Mouse (Mus musculus) kidney, postnatal 0 days (tissue): ENCODE measurements around the gene Maml3. TPM values are rescaled to one million over a fixed set of nuclear protein-coding genes. Genes with fewer than 3 reads are reported as not detected.
A peak's percentile ranks its signal among the peaks of the same experiment; 100 is the strongest.

ENCODE experiments used
- ATAC-seq: fragments of 200-750 bp; cut with Nextera tagmentation; replicated peaks from 2 replicates; pipeline ENCODE4 v1.8.0; 2017; ENCODE audit warnings: low read depth, moderate number of reproducible peaks, moderate TSS enrichment, moderate library complexity; ENCODE audit not compliant: low FRiP score
- DNase-seq: peaks from one replicate; pipeline ENCODE4 v3.0.0-alpha.2; 2016; ENCODE audit warnings: low spot score
- H3K27ac ChIP-seq: fragments of 300-500 bp; sonication (generic); 2 replicates; pipeline ENCODE4 v1.5.1; 2014; ENCODE audit warnings: mild to moderate bottlenecking
- H3K27me3 ChIP-seq: fragments of 300-500 bp; sonication (generic); 2 replicates; pipeline ENCODE4 v1.6.1; 2014; ENCODE audit warnings: low read length, mixed read lengths; ENCODE audit not compliant: insufficient read depth
- H3K36me3 ChIP-seq: fragments of 300-500 bp; sonication (generic); 2 replicates; pipeline ENCODE4 v1.6.1; 2014; ENCODE audit warnings: low read length, mixed read lengths; ENCODE audit not compliant: insufficient read depth
- H3K4me1 ChIP-seq: fragments of 300-500 bp; sonication (generic); replicated peaks from 2 replicates; pipeline ENCODE4 v1.6.1; 2014; ENCODE audit warnings: antibody characterized with exemption, low read length, mixed read lengths; ENCODE audit not compliant: insufficient read depth
- H3K4me2 ChIP-seq: fragments of 300-500 bp; sonication (generic); 2 replicates; pipeline ENCODE4 v1.6.1; 2014; ENCODE audit warnings: mild to moderate bottlenecking, low read length, moderate library complexity, mixed read lengths
- H3K4me3 ChIP-seq: fragments of 300-500 bp; sonication (generic); replicated peaks from 2 replicates; pipeline ENCODE4 v1.5.1; 2014; ENCODE audit warnings: low read depth, low read length
- H3K9ac ChIP-seq: fragments of 300-500 bp; sonication (generic); 2 replicates; pipeline ENCODE4 v1.6.1; 2014; ENCODE audit warnings: low read depth, low read length
- H3K9me3 ChIP-seq: fragments of 300-500 bp; sonication (generic); replicated peaks from 2 replicates; pipeline ENCODE4 v1.6.1; 2016; ENCODE audit warnings: low read length, inconsistent platforms, mixed read lengths
- CTCF ChIP-seq: IDR thresholded peaks from 2 replicates; pipeline ENCODE4 v1.5.1; 2016; ENCODE audit warnings: antibody characterized with exemption, low read depth, mild to moderate bottlenecking, moderate library complexity
- WGBS: fragments of 180-500 bp; shearing (Covaris S2); extraction: QIAGEN DNeasy Blood & Tissue Kit; methylation state at CpG from one replicate; pipeline ENCODE4 v1.1.7; 2014; 5-methylcytosine and 5-hydroxymethylcytosine counted together
- polyA plus RNA-seq: library from polyadenylated mRNA; unstranded; fragments of >200 nt; fragmentation: Nextera tagmentation; extraction: Ambion mirVana; gene quantifications from 2 replicates; pipeline ENCODE4 v1.2.1, GENCODE M21; 2015

Maml3 gene
- polyA plus RNA-seq, 1 experiment from 2014 or later = 5.4 TPM

DNA sequence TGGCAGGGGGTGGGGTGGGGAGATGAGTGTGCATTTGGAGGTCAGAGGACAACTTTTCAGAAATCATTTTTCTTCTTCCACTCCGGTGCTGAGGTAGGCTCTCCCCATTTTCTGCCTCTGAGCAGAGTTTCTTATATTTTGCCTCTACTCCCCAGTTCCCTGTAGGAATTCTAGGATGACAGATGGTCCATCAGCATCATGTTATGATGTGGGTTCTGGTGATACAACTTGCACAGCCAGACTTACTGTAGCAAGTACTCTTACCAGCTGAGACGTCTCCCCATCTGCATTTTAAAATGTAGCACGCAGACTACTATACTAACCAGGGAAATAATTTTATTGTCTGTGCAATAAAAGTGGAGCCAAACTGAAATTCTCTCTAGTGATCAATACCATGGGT lies 20.5 kb upstream of the Maml3 start:
- Histone ChIP-seq H3K9ac (no peak overlapping the region), H3K4me2 (no peak overlapping the region), H3K4me3 (no peak overlapping the region), H3K27ac (no peak overlapping the region), H3K4me1 (no peaks in the 10 kb centered on the region), H3K36me3 (no peaks in the 10 kb centered on the region), H3K27me3 (no peaks in the 10 kb centered on the region), H3K9me3 (no peaks in the 10 kb centered on the region)
- 86% methylated on average over 3 of the region's 3 CpGs for WGBS
- no peak for DNase-seq
- no peak for ATAC-seq
- no peak for TF ChIP-seq CTCF

- 65% methylated on average over 4 of the region's 4 CpGs for WGBS
- no peak overlapping the region for H3K4me3 ChIP-seq
- H3K36me3 ChIP-seq = no peaks in the 10 kb centered on the region
Measured at GRCm38 (mm10) chr3:52120858-52121257, 16.0 kb upstream of the Maml3 start.

GRCm38 (mm10) chr3:52119216-52119615 lies 14.3 kb upstream of the Maml3 start:
- WGBS = 62% methylated on average over 7 of the region's 7 CpGs
- DNase-seq = no peak
- H3K4me1 ChIP-seq = no peaks in the 10 kb centered on the region
- H3K27me3 ChIP-seq = no peaks in the 10 kb centered on the region
- no peak overlapping the region for H3K27ac ChIP-seq
- H3K36me3 ChIP-seq = no peaks in the 10 kb centered on the region
- no peak overlapping the region for H3K4me3 ChIP-seq
- H3K4me2 ChIP-seq = no peak overlapping the region
- ATAC-seq = no peak; the same call in 1 of the 2 replicates
- no peak for TF ChIP-seq CTCF
- H3K9ac ChIP-seq = no peak overlapping the region
- no peaks in the 10 kb centered on the region for H3K9me3 ChIP-seq

More at GRCm38 (mm10) chr3:52120858-52121257, 16.0 kb upstream of the Maml3 start:
- H3K9ac ChIP-seq = no peak overlapping the region
- no peaks in the 10 kb centered on the region for H3K4me1 ChIP-seq
- TF ChIP-seq CTCF = no peak
- no peaks in the 10 kb centered on the region for H3K9me3 ChIP-seq
- no peaks in the 10 kb centered on the region for H3K27me3 ChIP-seq
- ATAC-seq (no peak), DNase-seq (no peak)
- H3K4me2 ChIP-seq = no peak overlapping the region
- no peak overlapping the region for H3K27ac ChIP-seq

- DNase-seq (no peak), ATAC-seq (no peak)
- no peak overlapping the region for H3K9ac ChIP-seq
- H3K9me3 ChIP-seq = no peaks in the 10 kb centered on the region
- no peak overlapping the region for H3K27ac ChIP-seq
- no peaks in the 10 kb centered on the region for H3K4me1 ChIP-seq
- no peak overlapping the region for H3K4me3 ChIP-seq
- no peaks in the 10 kb centered on the region for H3K36me3 ChIP-seq
- H3K27me3 ChIP-seq = no peaks in the 10 kb centered on the region
- TF ChIP-seq CTCF = no peak
- H3K4me2 ChIP-seq = no peak overlapping the region
- 59% methylated on average over 9 of the region's 9 CpGs for WGBS
Measured at GRCm38 (mm10) chr3:52115421-52115820, 10.5 kb upstream of the Maml3 start.

DNA sequence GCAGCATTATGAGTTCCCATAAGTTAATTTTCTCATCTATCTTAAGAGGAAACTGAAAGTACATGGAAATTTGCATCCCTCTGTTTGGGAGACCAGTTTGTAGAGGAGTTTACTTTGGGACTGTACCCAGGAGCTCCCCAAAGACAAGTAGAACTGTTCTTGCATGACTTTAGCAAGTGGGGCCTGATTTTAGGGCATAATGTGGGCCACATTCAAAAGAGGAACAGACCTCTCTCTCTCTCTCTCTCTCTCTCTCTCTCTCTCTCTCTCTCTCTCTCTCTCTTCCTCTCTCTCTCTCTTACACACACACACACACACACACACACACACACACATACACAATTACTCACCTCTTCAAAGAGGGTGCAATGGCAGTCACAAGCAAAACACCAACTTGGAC lies 3.2 kb upstream of the Maml3 start:
- no peaks in the 10 kb centered on the region for H3K27me3 ChIP-seq
- H3K9ac ChIP-seq = no peak overlapping the region
- no peaks in the 10 kb centered on the region for H3K9me3 ChIP-seq
- ATAC-seq (no peak), DNase-seq (no peak)
- no peak overlapping the region for H3K4me2 ChIP-seq
- no peak overlapping the region for H3K27ac ChIP-seq
- H3K4me1 ChIP-seq = no peaks in the 10 kb centered on the region
- H3K4me3 ChIP-seq = no peak overlapping the region
- no peaks in the 10 kb centered on the region for H3K36me3 ChIP-seq
- TF ChIP-seq CTCF = no peak

- Histone ChIP-seq H3K27ac (peak overlapping the region; percentile 98), H3K4me2 (peak overlapping the region; percentile 80), H3K4me3 (peak overlapping the region; percentile 81), H3K9ac (peak overlapping the region; percentile 89), H3K4me1 (no peaks in the 10 kb centered on the region), H3K27me3 (no peaks in the 10 kb centered on the region), H3K36me3 (no peaks in the 10 kb centered on the region), H3K9me3 (no peaks in the 10 kb centered on the region)
- no peak for TF ChIP-seq CTCF
- WGBS = 7% methylated on average over 19 of the region's 20 CpGs
- DNase-seq = peak; percentile 54
- no peak for ATAC-seq
Measured at GRCm38 (mm10) chr3:52105156-52105555, 280 bp upstream of the Maml3 start.

DNA sequence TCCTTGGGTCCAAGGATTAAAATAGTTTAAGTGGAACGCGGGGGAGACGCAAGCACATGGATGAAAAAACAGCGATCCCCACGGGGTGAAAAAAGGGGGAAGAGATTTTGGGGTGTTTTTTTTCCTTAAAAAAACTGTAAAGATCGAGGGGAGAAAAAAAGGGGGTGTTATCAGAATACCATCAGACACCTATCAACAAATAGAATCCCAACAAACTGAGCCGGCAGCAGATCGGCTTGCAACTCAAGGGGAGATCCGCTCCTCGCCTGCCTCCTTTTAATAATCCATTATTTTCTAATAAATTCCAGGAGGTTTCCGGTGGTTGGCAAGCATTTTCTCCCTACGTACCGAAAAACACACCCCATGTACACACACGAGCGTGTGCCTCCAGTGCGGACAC lies 668 bp downstream of the Maml3 start:
- Histone ChIP-seq H3K27me3 (no peaks in the 10 kb centered on the region), H3K36me3 (no peaks in the 10 kb centered on the region), H3K4me2 (peak overlapping the region; percentile 80), H3K4me3 (peak overlapping the region; percentile 81), H3K9ac (peak overlapping the region; percentile 89), H3K9me3 (no peaks in the 10 kb centered on the region), H3K27ac (peak overlapping the region; percentile 98), H3K4me1 (no peaks in the 10 kb centered on the region; the same call in 1 of the 2 replicates)
- no peak for TF ChIP-seq CTCF
- DNase-seq (no peak), ATAC-seq (no peak)
- WGBS = 0% methylated on average over 16 of the region's 16 CpGs
